Mouse (Mus musculus) liver, embryonic 12.5 days (tissue): ENCODE data around the gene Rbfox1. TPM values are rescaled to one million over a fixed set of nuclear protein-coding genes. Genes with fewer than 3 reads are reported as not detected.

Experiments used
- ATAC-seq: fragments of 200-750 bp; cut with Nextera tagmentation; 2 replicates; pipeline ENCODE4 v1.8.0; 2017; ENCODE audit warnings: moderate number of reproducible peaks, mild to moderate bottlenecking, moderate library complexity
- H3K27ac ChIP-seq: fragments of 300-500 bp; sonication (generic); 2 replicates; pipeline ENCODE4 v1.5.1; 2016; ENCODE audit warnings: mild to moderate bottlenecking
- H3K27me3 ChIP-seq: fragments of 300-500 bp; sonication (generic); replicated peaks from 2 replicates; pipeline ENCODE4 v1.6.1; 2016; ENCODE audit warnings: mild to moderate bottlenecking, moderate library complexity
- H3K36me3 ChIP-seq: fragments of 300-500 bp; sonication (generic); 2 replicates; pipeline ENCODE4 v1.6.1; 2016; ENCODE audit warnings: mild to moderate bottlenecking, moderate library complexity
- H3K4me1 ChIP-seq: fragments of 300-500 bp; sonication (generic); 2 replicates; pipeline ENCODE4 v1.6.1; 2016
- H3K4me2 ChIP-seq: fragments of 300-500 bp; sonication (generic); 2 replicates; pipeline ENCODE4 v1.6.1; 2016; ENCODE audit warnings: mild to moderate bottlenecking, moderate library complexity
- H3K4me3 ChIP-seq: fragments of 300-500 bp; sonication (generic); 2 replicates; pipeline ENCODE4 v1.5.1; 2016; ENCODE audit warnings: mild to moderate bottlenecking, moderate library complexity
- H3K9ac ChIP-seq: fragments of 300-500 bp; sonication (generic); 2 replicates; pipeline ENCODE4 v1.6.1; 2016; ENCODE audit warnings: mild to moderate bottlenecking, moderate library complexity
- H3K9me3 ChIP-seq: fragments of 300-500 bp; sonication (generic); replicated peaks from 2 replicates; pipeline ENCODE4 v1.6.1; 2016; ENCODE audit warnings: mild to moderate bottlenecking, moderate library complexity
- whole genome bisulfite sequencing: fragments of 180-500 bp; shearing (Covaris S2); methylation state at CpG from one replicate; pipeline ENCODE4 v1.1.7; 2016; ENCODE audit not compliant: insufficient replicate concordance; 5-methylcytosine and 5-hydroxymethylcytosine counted together
- polyA plus RNA-seq: library from polyadenylated mRNA; unstranded; fragments of >200 nt; fragmentation: Nextera tagmentation; extraction: Ambion mirVana; gene quantifications from 2 replicates; pipeline ENCODE4 v1.2.1, GENCODE M21; 2016

The Rbfox1 gene
- polyA plus RNA-seq, 1 experiment from 2014 or later = 0.21 TPM

DNA sequence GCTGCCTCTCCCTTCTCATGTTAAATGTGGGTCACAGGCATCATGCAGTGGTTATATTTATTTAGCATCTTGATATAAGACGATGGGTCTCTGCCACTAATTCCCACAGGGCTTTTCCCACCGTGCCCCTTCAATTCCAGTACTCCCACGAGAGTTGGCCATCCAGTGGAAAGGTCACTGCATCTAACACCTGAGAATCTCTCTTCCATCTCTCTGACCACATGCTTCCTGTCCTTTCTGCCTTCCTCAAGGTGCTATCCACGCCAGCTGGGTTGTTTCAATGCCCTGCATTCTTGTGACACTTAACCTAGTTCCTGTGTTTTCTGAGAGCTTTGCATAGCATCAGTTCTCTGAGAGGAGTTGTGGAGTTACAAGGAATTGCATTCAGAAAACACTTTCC, 1112.0 kb downstream of the Rbfox1 start:
- no peak overlapping the region for H3K27ac ChIP-seq
- H3K4me1 ChIP-seq = peaks cover 5% of the 10 kb centered on the region; the same call in 1 of the 2 replicates
- no peak overlapping the region for H3K4me2 ChIP-seq
- WGBS = 37% methylated on average over 4 of the region's 4 CpGs
- H3K9ac ChIP-seq = no peak overlapping the region
- no peak overlapping the region for H3K4me3 ChIP-seq
- H3K9me3 ChIP-seq = no peaks in the 10 kb centered on the region
- no peaks in the 10 kb centered on the region for H3K27me3 ChIP-seq
- no peak for ATAC-seq
- no peaks in the 10 kb centered on the region for H3K36me3 ChIP-seq

DNA sequence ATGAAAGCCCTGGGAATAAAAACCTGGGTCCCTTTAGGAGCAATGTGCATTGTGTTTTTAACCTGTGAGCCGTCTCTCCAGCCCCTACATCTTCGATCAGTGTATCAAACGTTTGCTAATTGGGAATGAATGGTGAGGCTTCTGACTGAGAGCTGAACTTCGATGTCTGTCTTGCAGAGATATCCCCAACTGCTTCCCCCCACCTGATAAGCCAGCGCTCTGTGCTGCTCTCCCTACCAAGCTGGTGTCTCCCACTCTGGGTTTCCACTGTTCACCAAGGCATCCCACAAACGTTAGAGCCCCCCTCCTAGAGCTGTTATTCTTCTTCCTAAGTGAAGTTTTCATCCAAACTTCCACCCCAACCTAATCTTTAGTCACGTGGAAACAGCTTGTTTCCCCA, 1112.7 kb downstream of the Rbfox1 start:
- no peak overlapping the region for H3K9ac ChIP-seq
- WGBS = 25% methylated on average over 7 of the region's 7 CpGs
- no peaks in the 10 kb centered on the region for H3K36me3 ChIP-seq
- H3K9me3 ChIP-seq = no peaks in the 10 kb centered on the region
- H3K4me2 ChIP-seq = no peak overlapping the region
- H3K27ac ChIP-seq = no peak overlapping the region
- no peak for ATAC-seq
- H3K4me3 ChIP-seq = no peak overlapping the region
- H3K27me3 ChIP-seq = no peaks in the 10 kb centered on the region
- peaks cover 5% of the 10 kb centered on the region; the same call in 1 of the 2 replicates for H3K4me1 ChIP-seq

DNA sequence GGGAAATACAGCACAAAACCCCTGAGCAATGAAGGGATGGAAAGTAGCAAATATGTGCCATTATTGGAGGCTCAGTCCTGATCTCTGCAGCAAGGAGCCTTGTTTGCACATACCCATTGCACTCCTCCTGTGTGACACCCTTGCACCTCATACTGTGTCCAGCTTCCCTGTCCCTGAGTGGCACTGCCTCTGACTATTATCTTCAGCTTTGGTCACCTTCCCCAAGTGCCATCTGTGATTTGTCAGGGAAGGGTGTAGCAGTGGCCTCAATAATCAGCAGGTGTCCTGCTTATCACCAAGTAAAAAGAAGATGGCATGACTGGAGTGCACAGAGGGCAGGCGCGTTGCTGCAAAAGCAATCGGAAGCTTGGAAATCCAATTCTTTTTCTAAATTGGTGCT, 1119.4 kb downstream of the Rbfox1 start:
- Histone ChIP-seq H3K9me3 (no peaks in the 10 kb centered on the region), H3K4me3 (no peak overlapping the region), H3K36me3 (no peaks in the 10 kb centered on the region), H3K4me2 (no peak overlapping the region), H3K9ac (no peak overlapping the region), H3K27ac (no peak overlapping the region), H3K4me1 (no peaks in the 10 kb centered on the region), H3K27me3 (no peaks in the 10 kb centered on the region)
- 93% methylated on average over 3 of the region's 3 CpGs for WGBS
- no peak for ATAC-seq

DNA sequence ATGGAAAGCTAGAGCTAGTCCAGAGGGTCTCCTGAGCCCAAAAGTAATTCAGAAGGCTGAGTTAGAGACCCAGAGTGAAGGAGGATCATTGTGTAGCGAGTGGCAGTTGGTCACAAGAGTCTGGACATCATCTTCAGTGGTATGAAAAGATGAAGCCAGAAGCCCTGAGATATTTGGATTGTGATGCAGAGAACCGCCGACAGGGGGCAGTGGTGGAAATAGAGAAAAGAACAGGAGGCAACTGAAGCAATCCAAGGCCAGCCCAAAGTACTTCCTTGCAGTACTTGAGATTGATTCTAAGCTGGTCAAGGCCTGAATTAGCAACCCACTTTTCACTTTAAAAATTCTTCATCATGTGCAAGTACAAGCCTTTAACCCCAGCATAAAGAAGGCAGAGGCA, 1120.3 kb downstream of the Rbfox1 start:
- Histone ChIP-seq H3K27me3 (no peaks in the 10 kb centered on the region), H3K4me1 (no peaks in the 10 kb centered on the region), H3K4me3 (no peak overlapping the region), H3K4me2 (no peak overlapping the region), H3K9ac (no peak overlapping the region), H3K27ac (no peak overlapping the region), H3K36me3 (no peaks in the 10 kb centered on the region), H3K9me3 (no peaks in the 10 kb centered on the region)
- 8% methylated on average over 3 of the region's 3 CpGs for WGBS
- ATAC-seq = no peak

DNA sequence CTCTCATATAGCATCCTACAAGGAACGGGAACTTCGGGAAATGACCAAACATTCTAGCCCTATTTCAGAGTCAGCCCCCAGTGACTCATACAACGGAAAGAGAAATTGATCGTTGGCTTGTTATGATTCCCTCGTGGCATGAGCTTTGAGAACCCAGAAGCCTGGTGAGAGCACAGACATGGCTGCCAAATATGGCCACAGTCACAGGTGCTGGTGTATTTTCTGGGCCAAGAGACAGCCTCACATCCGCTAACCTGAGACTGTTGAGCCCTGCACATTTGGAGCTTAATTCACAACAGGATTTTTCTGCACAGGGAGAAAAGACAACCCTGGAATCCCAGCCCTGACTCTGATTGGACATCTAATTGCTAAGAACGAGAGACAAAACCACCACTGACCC, 1132.2 kb downstream of the Rbfox1 start:
- H3K36me3 ChIP-seq = no peaks in the 10 kb centered on the region
- H3K4me3 ChIP-seq = no peak overlapping the region
- no peak overlapping the region for H3K9ac ChIP-seq
- H3K9me3 ChIP-seq = no peaks in the 10 kb centered on the region
- H3K4me2 ChIP-seq = no peak overlapping the region
- WGBS = 72% methylated on average over 7 of the region's 7 CpGs
- no peaks in the 10 kb centered on the region for H3K27me3 ChIP-seq
- no peak overlapping the region for H3K27ac ChIP-seq
- no peaks in the 10 kb centered on the region for H3K4me1 ChIP-seq
- ATAC-seq = no peak

DNA sequence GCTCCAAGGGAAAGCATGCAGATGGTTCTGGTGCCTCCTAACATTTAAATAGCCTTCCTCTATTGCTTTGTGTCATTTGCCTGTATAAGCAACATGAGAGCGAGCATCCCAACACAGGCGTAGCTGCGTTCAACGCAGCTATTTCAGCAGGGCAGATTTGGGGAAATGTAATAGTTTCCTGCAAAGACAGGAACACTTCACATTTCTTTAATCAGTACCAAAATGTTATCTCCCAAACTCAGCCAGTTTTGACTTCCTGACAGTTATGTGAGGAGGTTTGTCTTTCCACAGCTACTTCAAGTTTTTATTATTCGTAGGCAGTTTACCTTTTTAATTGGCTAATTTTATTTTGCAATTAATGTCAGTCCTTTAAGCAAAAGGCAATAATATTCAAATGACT, 1149.1 kb downstream of the Rbfox1 start:
- WGBS = 25% methylated on average over 5 of the region's 5 CpGs
- Histone ChIP-seq H3K27ac (no peak overlapping the region), H3K4me3 (no peak overlapping the region), H3K4me1 (no peaks in the 10 kb centered on the region), H3K36me3 (no peaks in the 10 kb centered on the region), H3K9ac (no peak overlapping the region), H3K4me2 (no peak overlapping the region), H3K9me3 (no peaks in the 10 kb centered on the region), H3K27me3 (peaks cover 25% of the 10 kb centered on the region)
- no peak for ATAC-seq

DNA sequence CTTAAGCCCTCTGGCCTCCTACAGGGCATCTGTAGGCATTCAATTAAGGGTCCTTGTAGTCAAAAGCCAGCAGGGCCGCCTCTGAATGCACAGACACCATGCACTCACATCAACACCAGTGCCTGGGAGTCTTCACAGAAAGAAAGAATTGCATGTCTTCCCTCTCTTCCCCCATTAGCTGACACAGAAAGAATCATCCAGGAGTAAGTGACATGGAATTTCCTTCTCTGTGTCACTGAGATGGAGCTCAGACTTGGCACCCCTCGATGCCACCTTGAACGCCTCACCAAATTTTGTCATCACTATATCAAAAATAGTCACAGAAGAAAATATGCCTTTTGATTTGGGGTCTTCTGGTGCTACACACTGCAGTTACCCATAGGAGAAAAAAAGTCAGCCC, 1151.4 kb downstream of the Rbfox1 start:
- no peak overlapping the region for H3K27ac ChIP-seq
- no peak for ATAC-seq
- no peak overlapping the region for H3K4me3 ChIP-seq
- H3K9ac ChIP-seq = no peak overlapping the region
- H3K36me3 ChIP-seq = no peaks in the 10 kb centered on the region
- no peak overlapping the region for H3K4me2 ChIP-seq
- no peaks in the 10 kb centered on the region for H3K4me1 ChIP-seq
- peaks cover 45% of the 10 kb centered on the region for H3K27me3 ChIP-seq
- 75% methylated on average over 3 of the region's 3 CpGs for WGBS
- H3K9me3 ChIP-seq = no peaks in the 10 kb centered on the region

DNA sequence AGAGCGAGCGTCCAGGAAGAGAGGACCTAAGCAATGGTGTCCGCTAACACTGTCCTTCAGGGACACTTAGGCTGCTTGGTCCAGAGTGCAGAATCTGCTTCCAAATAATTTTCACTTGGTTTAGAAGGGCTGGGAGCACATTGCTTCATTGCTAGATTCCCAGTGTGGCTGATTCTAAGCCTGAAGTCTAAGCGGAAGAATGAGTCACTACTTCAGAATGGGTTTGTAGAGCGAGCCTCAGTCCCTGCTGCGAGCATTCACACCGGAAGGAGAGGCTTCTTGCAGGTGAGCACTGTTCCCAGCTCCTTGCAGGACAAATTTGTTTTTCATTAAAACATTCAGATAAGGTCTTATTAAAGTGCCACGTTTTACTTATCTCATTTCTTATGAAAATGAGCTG, 1151.8 kb downstream of the Rbfox1 start:
- ATAC-seq = no peak
- no peak overlapping the region for H3K9ac ChIP-seq
- 40% methylated on average over 8 of the region's 8 CpGs for WGBS
- H3K4me2 ChIP-seq = no peak overlapping the region
- no peak overlapping the region for H3K27ac ChIP-seq
- no peaks in the 10 kb centered on the region for H3K36me3 ChIP-seq
- H3K4me1 ChIP-seq = no peaks in the 10 kb centered on the region
- H3K27me3 ChIP-seq = peaks cover 50% of the 10 kb centered on the region
- H3K9me3 ChIP-seq = no peaks in the 10 kb centered on the region
- H3K4me3 ChIP-seq = no peak overlapping the region

DNA sequence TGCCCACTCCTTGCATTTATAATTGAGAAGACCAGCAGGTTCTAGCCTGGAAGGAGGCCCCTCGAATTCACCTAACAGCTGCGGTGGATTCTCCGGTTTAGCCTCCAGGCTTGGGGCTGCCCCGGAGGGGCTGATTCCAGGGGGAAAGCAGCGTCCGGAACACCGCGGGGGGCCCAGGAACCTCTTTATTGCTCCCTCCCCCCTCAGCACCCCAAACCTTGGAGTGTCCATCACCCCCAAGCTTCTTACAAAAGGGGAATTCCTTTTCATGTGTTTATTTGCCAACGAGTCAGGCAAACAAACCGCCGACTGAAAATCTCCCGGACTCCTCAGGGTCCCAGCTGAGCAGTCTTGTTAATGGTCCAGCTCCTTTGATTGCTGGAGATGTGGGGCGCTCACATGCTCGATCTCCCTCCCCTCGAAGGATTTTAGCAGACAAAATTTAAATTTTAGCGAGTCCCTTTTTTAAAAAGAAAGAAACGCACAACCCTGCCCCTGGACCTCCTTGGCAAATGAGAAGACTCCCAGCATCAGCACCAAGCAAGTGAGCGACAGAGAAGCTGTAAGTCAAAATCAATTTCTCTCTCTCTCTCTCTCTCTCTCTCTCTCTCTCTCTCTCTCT, 1153.6 kb downstream of the Rbfox1 start:
- no peak overlapping the region for H3K9ac ChIP-seq
- WGBS = 4% methylated on average over 18 of the region's 18 CpGs

DNA sequence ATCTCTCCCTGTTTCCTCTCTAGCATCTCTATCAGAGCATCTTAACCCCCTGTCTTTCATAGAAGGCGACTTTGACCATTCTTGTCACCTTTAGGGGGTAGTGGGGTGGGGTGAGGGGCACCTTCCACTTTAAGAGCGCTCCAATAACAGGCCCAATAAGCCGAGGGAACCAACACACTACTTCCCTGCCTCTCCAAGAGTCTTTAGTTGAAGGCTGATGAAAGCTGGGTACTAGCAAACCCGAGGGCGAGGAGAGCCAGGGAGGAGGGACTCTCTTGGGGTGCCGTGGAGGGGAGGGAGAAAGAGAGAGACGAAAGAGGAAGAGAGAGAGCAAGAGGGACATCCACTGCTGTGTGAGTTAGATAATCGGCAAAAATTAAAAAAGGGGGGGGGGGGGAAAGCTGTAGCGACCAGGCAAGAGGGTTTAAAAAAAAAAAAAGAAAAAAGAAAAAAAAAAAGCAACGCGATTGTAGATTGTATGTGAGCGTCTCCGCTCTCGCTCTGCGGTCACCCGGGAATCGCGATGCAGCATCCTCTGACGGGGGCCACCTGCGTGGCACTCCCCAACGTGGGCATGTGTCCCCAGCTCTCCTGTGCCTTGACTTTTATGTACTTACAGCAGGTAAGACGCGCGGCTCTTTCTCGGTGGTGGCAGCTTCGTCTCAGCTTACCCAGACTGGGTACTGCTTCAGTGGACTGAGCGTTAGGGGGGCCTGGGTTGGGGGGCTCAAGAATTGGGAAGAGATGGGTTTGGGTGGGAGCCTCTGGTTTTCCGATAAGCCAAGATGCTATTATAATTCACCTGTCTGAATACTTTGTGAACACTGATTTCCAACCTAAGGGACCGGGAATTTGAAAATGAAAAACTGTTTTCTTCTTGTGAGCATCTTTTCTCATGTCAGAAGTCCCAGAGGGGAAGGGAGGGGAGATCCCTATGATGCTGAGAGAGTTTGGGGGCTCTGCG, 1154.5 kb downstream of the Rbfox1 start:
- H3K9me3 ChIP-seq = no peaks in the 10 kb centered on the region
- no peak overlapping the region for H3K27ac ChIP-seq
- no peak overlapping the region for H3K9ac ChIP-seq
- ATAC-seq = no peak
- peaks cover 51% of the 10 kb centered on the region for H3K27me3 ChIP-seq
- H3K36me3 ChIP-seq = no peaks in the 10 kb centered on the region
- H3K4me3 ChIP-seq = no peak overlapping the region
- peak overlapping the region; percentile 31; the same call in 1 of the 2 replicates for H3K4me2 ChIP-seq
- 2% methylated on average over 29 of the region's 30 CpGs for WGBS
- no peaks in the 10 kb centered on the region for H3K4me1 ChIP-seq

More for the DNA sequence above, 1153.6 kb downstream of the Rbfox1 start:
- no peak for ATAC-seq
- H3K4me2 ChIP-seq = no peak overlapping the region
- H3K27me3 ChIP-seq = peaks cover 51% of the 10 kb centered on the region
- no peaks in the 10 kb centered on the region for H3K9me3 ChIP-seq
- H3K27ac ChIP-seq = no peak overlapping the region
- no peaks in the 10 kb centered on the region for H3K4me1 ChIP-seq
- H3K36me3 ChIP-seq = no peaks in the 10 kb centered on the region
- H3K4me3 ChIP-seq = no peak overlapping the region

DNA sequence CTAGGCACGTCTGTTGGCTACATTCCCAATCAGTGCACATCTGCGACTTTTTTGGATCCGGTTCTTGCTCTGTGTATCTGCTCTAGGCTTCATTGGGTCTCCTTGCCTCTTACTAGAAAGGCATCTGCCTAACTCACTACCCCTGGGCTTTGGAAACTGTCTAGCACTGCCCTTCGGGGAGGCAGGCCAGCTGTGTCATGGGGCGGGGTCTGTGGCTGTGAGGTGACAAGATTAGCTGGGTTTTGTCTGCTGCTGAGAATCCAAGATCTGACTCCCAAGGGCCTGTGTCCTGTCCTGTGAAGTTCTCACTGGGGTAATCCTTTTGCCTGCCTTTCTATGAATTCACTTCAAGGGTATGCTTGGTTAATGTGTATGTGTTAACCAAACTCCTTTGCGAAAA, 1155.5 kb downstream of the Rbfox1 start:
- Histone ChIP-seq H3K4me2 (no peak overlapping the region), H3K9me3 (no peaks in the 10 kb centered on the region), H3K4me1 (no peaks in the 10 kb centered on the region), H3K27ac (no peak overlapping the region), H3K36me3 (no peaks in the 10 kb centered on the region), H3K9ac (no peak overlapping the region), H3K4me3 (no peak overlapping the region), H3K27me3 (peaks cover 51% of the 10 kb centered on the region)
- 20% methylated on average over 6 of the region's 6 CpGs for WGBS
- no peak for ATAC-seq

DNA sequence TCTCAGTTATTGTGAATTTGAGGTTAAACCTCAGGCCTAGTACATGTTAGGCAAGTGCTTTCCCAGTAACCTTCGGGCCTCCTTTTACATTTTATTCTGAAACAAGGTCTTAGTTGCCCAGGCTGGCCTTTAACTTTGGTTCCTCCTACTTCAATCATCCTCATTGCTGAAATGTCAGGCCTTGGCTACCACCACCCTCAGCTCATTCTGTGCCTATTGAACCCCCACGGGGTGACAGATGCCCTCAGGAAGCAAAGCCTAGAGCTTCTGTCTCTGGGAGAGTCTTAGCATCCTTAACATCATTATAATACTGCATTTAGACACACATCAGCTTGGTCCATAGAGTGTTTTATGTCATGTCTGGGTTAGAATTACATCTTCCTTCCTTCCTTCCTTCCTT, 1162.3 kb downstream of the Rbfox1 start:
- Histone ChIP-seq H3K27me3 (no peaks in the 10 kb centered on the region), H3K36me3 (no peaks in the 10 kb centered on the region), H3K4me2 (no peak overlapping the region), H3K4me3 (no peak overlapping the region), H3K9ac (no peak overlapping the region), H3K9me3 (no peaks in the 10 kb centered on the region), H3K27ac (no peak overlapping the region), H3K4me1 (0 out of 2 replicates have a peak, but pooled peaks cover 4% of the 10 kb centered on the region)
- ATAC-seq = no peak
- WGBS = 41% methylated on average over 2 of the region's 2 CpGs
